Mouse (Mus musculus): ENCODE results near the gene Tufm. TPM values are rescaled to one million over a fixed set of nuclear protein-coding genes. Genes with fewer than 3 reads are reported as not detected.

Tufm gene
- polyA plus RNA-seq, 1 experiment: not detected

DNA sequence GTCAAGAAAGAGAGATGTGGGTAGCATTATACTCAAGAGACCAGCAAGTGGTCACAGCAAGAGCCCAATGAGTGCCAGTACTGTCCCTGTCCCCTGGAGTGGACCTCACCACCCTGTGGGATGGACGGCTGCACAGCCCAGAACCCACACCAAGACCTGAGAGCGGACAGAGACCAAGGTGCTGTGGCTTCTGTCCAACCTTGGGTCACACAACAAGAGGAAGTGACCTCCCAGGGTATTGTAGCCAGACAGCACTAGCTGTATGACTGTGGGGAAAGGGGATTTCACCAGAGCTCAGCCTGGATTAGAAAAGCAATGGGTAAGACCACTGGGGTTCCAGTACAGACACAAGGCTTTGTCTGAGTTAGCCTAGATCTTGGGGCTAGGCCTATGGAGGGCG is 34.9 kb upstream of the Tufm start:
- 91% methylated on average over 3 of the region's 3 CpGs for WGBS
- TF ChIP-seq CTCF (IDR thresholded peaks at IDR 0.05; ENCODE audit: insufficient read depth, low read depth, low read length) (no peak), POLR2A (IDR thresholded peaks at IDR 0.05; ENCODE audit: insufficient read depth, low read depth, low read length) (no peak)
- H3K27ac ChIP-seq (ENCODE audit: insufficient read depth, low read depth, low read length): no peak overlapping the region
- H3K4me3 ChIP-seq (ENCODE audit: insufficient read depth, low read depth, low read length): no peak overlapping the region
- no peaks in the 10 kb centered on the region for H3K4me1 ChIP-seq (ENCODE audit: control insufficient read depth, insufficient read depth, low read length)

GRCm38 (mm10) chr7:126453861-126454260 is 33.3 kb upstream of the Tufm start:
- WGBS: 75% methylated on average over 7 of the region's 7 CpGs
- H3K27ac ChIP-seq (ENCODE audit: insufficient read depth, low read depth, low read length): no peak overlapping the region
- H3K4me3 ChIP-seq (ENCODE audit: insufficient read depth, low read depth, low read length): no peak overlapping the region
- H3K4me1 ChIP-seq (ENCODE audit: control insufficient read depth, insufficient read depth, low read length): no peaks in the 10 kb centered on the region
- TF ChIP-seq CTCF (IDR thresholded peaks at IDR 0.05; ENCODE audit: insufficient read depth, low read depth, low read length): no peak
- TF ChIP-seq POLR2A (IDR thresholded peaks at IDR 0.05; ENCODE audit: insufficient read depth, low read depth, low read length): no peak

DNA sequence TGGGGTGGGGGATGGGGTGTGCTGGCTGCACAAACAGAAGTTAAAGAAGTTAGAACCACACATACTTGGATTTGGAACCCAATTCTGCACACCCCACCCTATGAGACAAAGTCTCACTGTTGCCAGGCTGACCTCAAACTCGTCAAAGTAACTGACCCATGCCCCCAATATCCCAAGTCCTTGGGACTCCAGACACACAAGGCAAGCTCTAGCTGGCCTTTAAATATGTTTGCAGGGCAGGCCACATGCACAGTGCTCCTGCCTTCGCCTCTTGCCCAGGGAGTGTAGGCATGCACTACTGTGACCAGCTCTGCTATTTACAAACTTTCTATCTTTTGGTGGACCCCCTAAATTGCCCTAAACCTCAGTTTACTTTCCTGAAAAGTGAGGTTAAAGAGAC is 31.9 kb upstream of the Tufm start:
- no peak overlapping the region for H3K27ac ChIP-seq (ENCODE audit: insufficient read depth, low read depth, low read length)
- H3K4me1 ChIP-seq (ENCODE audit: control insufficient read depth, insufficient read depth, low read length): no peaks in the 10 kb centered on the region
- no peak for TF ChIP-seq CTCF (IDR thresholded peaks at IDR 0.05; ENCODE audit: insufficient read depth, low read depth, low read length)
- no peak for TF ChIP-seq POLR2A (IDR thresholded peaks at IDR 0.05; ENCODE audit: insufficient read depth, low read depth, low read length)
- WGBS: 83% methylated on average over 2 of the region's 2 CpGs
- no peak overlapping the region for H3K4me3 ChIP-seq (ENCODE audit: insufficient read depth, low read depth, low read length)

GRCm38 (mm10) chr7:126456382-126457266 is 30.5 kb upstream of the Tufm start:
- Histone ChIP-seq H3K27ac (ENCODE audit: insufficient read depth, low read depth, low read length) (no peak overlapping the region), H3K4me1 (ENCODE audit: control insufficient read depth, insufficient read depth, low read length) (no peaks in the 10 kb centered on the region), H3K4me3 (ENCODE audit: insufficient read depth, low read depth, low read length) (no peak overlapping the region)
- no peak for TF ChIP-seq CTCF (IDR thresholded peaks at IDR 0.05; ENCODE audit: insufficient read depth, low read depth, low read length)
- TF ChIP-seq POLR2A (IDR thresholded peaks at IDR 0.05; ENCODE audit: insufficient read depth, low read depth, low read length): no peak
- WGBS: 91% methylated on average over 17 of the region's 17 CpGs

DNA sequence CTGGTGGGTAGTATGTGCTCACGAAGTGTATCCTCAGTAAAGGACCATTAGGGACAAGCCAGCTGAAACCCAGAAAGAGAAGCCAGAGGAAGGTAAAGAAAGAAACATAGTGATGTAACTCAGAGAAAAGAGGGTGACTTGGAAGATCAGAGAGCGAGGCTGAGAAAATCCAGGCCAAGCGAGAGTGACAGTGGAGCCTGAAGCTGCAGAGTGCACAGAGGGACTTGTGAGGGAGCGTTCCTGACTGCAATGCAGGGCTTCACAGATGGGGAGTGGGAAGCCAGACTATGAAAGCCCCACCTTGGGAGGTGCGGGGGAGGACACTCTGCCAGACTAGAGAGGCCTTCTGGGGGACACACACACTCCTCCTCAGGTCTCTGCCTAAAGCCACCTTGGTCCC is 28.9 kb upstream of the Tufm start:
- WGBS: 87% methylated on average over 5 of the region's 5 CpGs
- Histone ChIP-seq H3K4me3 (ENCODE audit: insufficient read depth, low read depth, low read length) (no peak overlapping the region), H3K4me1 (ENCODE audit: control insufficient read depth, insufficient read depth, low read length) (no peaks in the 10 kb centered on the region), H3K27ac (ENCODE audit: insufficient read depth, low read depth, low read length) (no peak overlapping the region)
- TF ChIP-seq CTCF (IDR thresholded peaks at IDR 0.05; ENCODE audit: insufficient read depth, low read depth, low read length): no peak
- no peak for TF ChIP-seq POLR2A (IDR thresholded peaks at IDR 0.05; ENCODE audit: insufficient read depth, low read depth, low read length)

GRCm38 (mm10) chr7:126458844-126459618 is 28.1 kb upstream of the Tufm start:
- Histone ChIP-seq H3K27ac (ENCODE audit: insufficient read depth, low read depth, low read length) (no peak overlapping the region), H3K4me3 (ENCODE audit: insufficient read depth, low read depth, low read length) (no peak overlapping the region), H3K4me1 (ENCODE audit: control insufficient read depth, insufficient read depth, low read length) (no peaks in the 10 kb centered on the region)
- no peak for TF ChIP-seq POLR2A (IDR thresholded peaks at IDR 0.05; ENCODE audit: insufficient read depth, low read depth, low read length)
- TF ChIP-seq CTCF (IDR thresholded peaks at IDR 0.05; ENCODE audit: insufficient read depth, low read depth, low read length): no peak
- WGBS: 86% methylated on average over 11 of the region's 11 CpGs

GRCm38 (mm10) chr7:126460623-126461399 is 26.4 kb upstream of the Tufm start:
- no peak for TF ChIP-seq POLR2A (IDR thresholded peaks at IDR 0.05; ENCODE audit: insufficient read depth, low read depth, low read length)
- TF ChIP-seq CTCF (IDR thresholded peaks at IDR 0.05; ENCODE audit: insufficient read depth, low read depth, low read length): no peak
- Histone ChIP-seq H3K27ac (ENCODE audit: insufficient read depth, low read depth, low read length) (no peak overlapping the region), H3K4me1 (ENCODE audit: control insufficient read depth, insufficient read depth, low read length) (peaks cover 9% of the 10 kb centered on the region; the same call in 1 of the 2 replicates), H3K4me3 (ENCODE audit: insufficient read depth, low read depth, low read length) (no peak overlapping the region)
- 64% methylated on average over 10 of the region's 10 CpGs for WGBS

DNA sequence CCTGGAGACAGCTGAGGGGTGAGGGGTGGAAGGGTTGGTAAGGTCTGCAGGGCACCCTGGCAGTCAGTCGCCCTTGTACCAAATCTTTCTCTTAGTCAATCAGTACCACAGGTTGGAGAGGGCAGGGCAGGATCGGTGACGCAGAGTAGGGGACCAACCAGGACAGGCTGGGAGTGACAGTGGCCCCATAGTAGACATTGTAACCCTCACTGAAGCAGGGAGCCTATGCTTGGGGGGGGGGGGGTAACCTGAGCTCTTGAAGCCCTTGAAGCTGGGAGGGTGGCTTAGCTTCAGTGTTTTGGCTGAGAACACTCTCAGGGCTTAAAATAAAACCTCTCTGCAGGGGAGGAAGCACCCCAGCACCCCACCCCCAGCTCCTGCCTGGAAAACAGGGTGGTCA is 25.5 kb upstream of the Tufm start:
- TF ChIP-seq CTCF (IDR thresholded peaks at IDR 0.05; ENCODE audit: insufficient read depth, low read depth, low read length): no peak
- no peak for TF ChIP-seq POLR2A (IDR thresholded peaks at IDR 0.05; ENCODE audit: insufficient read depth, low read depth, low read length)

More for the DNA sequence above, 25.5 kb upstream of the Tufm start:
- Histone ChIP-seq H3K4me3 (ENCODE audit: insufficient read depth, low read depth, low read length) (no peak overlapping the region), H3K4me1 (ENCODE audit: control insufficient read depth, insufficient read depth, low read length) (peaks cover 15% of the 10 kb centered on the region; the same call in 1 of the 2 replicates), H3K27ac (ENCODE audit: insufficient read depth, low read depth, low read length) (no peak overlapping the region)
- WGBS: 72% methylated on average over 3 of the region's 3 CpGs
